Mouse (Mus musculus): ENCODE results near the gene Prdx5. TPM values are rescaled to one million over a fixed set of nuclear protein-coding genes. Genes with fewer than 3 reads are reported as not detected.

The Prdx5 gene
- polyA plus RNA-seq, 1 experiment from 2014 or later = 283 TPM

- H3K4me3 ChIP-seq (ENCODE audit: low read length) = no peak overlapping the region
- no peaks in the 10 kb centered on the region for H3K27me3 ChIP-seq (ENCODE audit: control insufficient read depth, insufficient read depth, low read depth, low read length)
- no peaks in the 10 kb centered on the region for H3K4me1 ChIP-seq (replicated peaks; ENCODE audit: control insufficient read depth, insufficient read depth, low read length)
- no peak for ATAC-seq (ENCODE audit: low read depth)
- WGBS = 78% methylated on average over 1 of the region's 1 CpGs
- H3K9me3 ChIP-seq (ENCODE audit: control insufficient read depth, low read length) = no peaks in the 10 kb centered on the region
- no peak overlapping the region for H3K9ac ChIP-seq (ENCODE audit: low read length)
- no peak overlapping the region for H3K27ac ChIP-seq (ENCODE audit: low read length)
- no peak overlapping the region for H3K4me2 ChIP-seq (ENCODE audit: low read depth, low read length)
- no peaks in the 10 kb centered on the region for H3K36me3 ChIP-seq (ENCODE audit: control insufficient read depth, insufficient read depth, low read length)
Observed at GRCm38 (mm10) chr19:6874257-6874656, 35.6 kb downstream of the Prdx5 start.

DNA sequence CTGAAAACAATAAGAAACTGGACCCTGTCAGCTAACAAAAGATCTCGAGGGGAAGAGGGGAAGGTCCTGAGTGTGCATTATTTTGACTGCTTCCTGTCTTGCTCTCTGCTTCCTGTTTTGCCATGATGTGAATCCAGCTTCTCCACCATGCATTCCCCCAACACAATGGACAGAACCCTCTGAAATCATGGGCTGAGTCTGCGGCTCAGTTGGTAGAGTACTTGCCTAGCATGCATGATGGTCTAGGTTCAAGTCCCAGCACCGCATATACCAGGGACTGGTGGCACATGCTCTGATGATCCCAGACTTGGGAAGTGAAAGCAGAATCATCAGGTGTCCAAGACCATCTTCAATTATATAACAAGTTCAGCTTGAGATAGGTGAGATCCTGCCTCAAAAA lies 37.2 kb downstream of the Prdx5 start:
- H3K4me3 ChIP-seq (ENCODE audit: low read length) = no peak overlapping the region
- no peaks in the 10 kb centered on the region for H3K4me1 ChIP-seq (replicated peaks; ENCODE audit: control insufficient read depth, insufficient read depth, low read length)
- 67% methylated on average over 3 of the region's 3 CpGs for WGBS
- H3K27me3 ChIP-seq (ENCODE audit: control insufficient read depth, insufficient read depth, low read depth, low read length) = no peaks in the 10 kb centered on the region
- ATAC-seq (ENCODE audit: low read depth) = no peak
- H3K9me3 ChIP-seq (ENCODE audit: control insufficient read depth, low read length) = no peaks in the 10 kb centered on the region
- no peak overlapping the region for H3K9ac ChIP-seq (ENCODE audit: low read length)
- no peak overlapping the region for H3K4me2 ChIP-seq (ENCODE audit: low read depth, low read length)
- H3K27ac ChIP-seq (ENCODE audit: low read length) = no peak overlapping the region
- no peaks in the 10 kb centered on the region for H3K36me3 ChIP-seq (ENCODE audit: control insufficient read depth, insufficient read depth, low read length)

DNA sequence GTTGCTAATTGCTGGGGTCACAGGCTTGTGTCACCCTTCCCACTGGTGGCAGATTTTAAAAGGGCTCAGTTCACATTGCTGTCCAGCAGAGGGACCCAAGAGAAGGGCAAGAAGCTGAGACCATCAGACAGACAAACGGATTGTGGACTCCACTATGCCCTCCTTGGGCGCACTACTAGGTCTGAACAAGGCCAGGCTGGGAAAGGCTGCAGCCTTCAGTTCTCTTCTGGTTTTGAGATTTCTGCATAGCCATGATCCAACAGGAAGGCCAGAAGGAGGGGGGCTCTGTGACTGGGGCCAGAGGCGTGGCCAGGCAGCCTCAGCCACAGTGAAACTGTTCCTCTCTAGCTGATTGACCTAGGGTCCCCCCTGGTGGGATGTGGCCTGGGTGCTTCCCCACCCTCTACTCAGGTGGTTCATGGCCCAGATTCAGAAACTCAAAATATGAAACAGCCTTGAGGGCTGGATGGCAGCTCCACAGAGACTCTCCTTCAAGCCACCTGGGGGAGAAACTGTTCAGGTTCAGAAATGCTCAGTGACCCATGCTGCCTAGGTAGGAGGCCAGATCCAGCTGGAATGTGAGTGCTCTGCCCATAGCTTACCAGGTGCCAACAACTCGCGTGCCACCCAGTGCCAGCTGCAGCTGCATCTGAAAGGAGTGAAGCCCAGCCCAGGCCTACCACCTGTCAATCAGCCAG lies 38.2 kb downstream of the Prdx5 start:
- Histone ChIP-seq H3K36me3 (ENCODE audit: control insufficient read depth, insufficient read depth, low read length) (no peaks in the 10 kb centered on the region), H3K27ac (ENCODE audit: low read length) (no peak overlapping the region)
- ATAC-seq (ENCODE audit: low read depth) = peak; percentile 34; the same call in 1 of the 2 replicates

DNA sequence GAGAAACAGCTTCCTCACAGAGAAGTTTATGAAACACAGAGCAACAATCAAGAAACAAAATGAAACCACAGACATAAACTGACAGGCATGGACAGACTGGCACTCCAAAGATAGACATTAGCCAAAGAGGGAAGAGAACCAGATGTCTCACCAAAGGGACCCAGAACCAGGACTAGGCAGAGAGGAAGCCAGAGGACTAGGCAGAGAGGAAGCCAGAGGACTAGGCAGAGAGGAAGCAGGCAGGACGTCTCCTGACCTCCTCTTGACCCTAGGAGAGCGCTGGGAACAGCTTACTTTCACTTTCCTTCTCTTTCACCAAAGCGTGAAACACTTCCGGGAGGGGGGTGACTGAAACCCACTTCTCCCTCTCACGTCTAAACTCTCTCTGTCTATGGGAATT lies 40.6 kb downstream of the Prdx5 start:
- Histone ChIP-seq H3K9me3 (ENCODE audit: control insufficient read depth, low read length) (no peaks in the 10 kb centered on the region), H3K27me3 (ENCODE audit: control insufficient read depth, insufficient read depth, low read depth, low read length) (no peaks in the 10 kb centered on the region), H3K36me3 (ENCODE audit: control insufficient read depth, insufficient read depth, low read length) (no peaks in the 10 kb centered on the region), H3K4me1 (replicated peaks; ENCODE audit: control insufficient read depth, insufficient read depth, low read length) (no peaks in the 10 kb centered on the region), H3K4me3 (ENCODE audit: low read length) (peak overlapping the region; percentile 39), H3K27ac (ENCODE audit: low read length) (no peak overlapping the region), H3K4me2 (ENCODE audit: low read depth, low read length) (peak overlapping the region; percentile 55), H3K9ac (ENCODE audit: low read length) (peak overlapping the region; percentile 33)
- WGBS = 0% methylated on average over 5 of the region's 5 CpGs
- peak; percentile 84 for ATAC-seq (ENCODE audit: low read depth)

More for the DNA sequence above, 38.2 kb downstream of the Prdx5 start:
- WGBS = 59% methylated on average over 5 of the region's 5 CpGs
- no peak overlapping the region for H3K4me2 ChIP-seq (ENCODE audit: low read depth, low read length)
- H3K4me1 ChIP-seq (replicated peaks; ENCODE audit: control insufficient read depth, insufficient read depth, low read length) = no peaks in the 10 kb centered on the region
- H3K9me3 ChIP-seq (ENCODE audit: control insufficient read depth, low read length) = no peaks in the 10 kb centered on the region
- no peaks in the 10 kb centered on the region for H3K27me3 ChIP-seq (ENCODE audit: control insufficient read depth, insufficient read depth, low read depth, low read length)
- no peak overlapping the region for H3K4me3 ChIP-seq (ENCODE audit: low read length)
- no peak overlapping the region for H3K9ac ChIP-seq (ENCODE audit: low read length)

- Histone ChIP-seq H3K9me3 (ENCODE audit: control insufficient read depth, low read length) (no peaks in the 10 kb centered on the region), H3K4me1 (replicated peaks; ENCODE audit: control insufficient read depth, insufficient read depth, low read length) (no peaks in the 10 kb centered on the region), H3K36me3 (ENCODE audit: control insufficient read depth, insufficient read depth, low read length) (no peaks in the 10 kb centered on the region), H3K27ac (ENCODE audit: low read length) (no peak overlapping the region), H3K4me3 (ENCODE audit: low read length) (no peak overlapping the region), H3K4me2 (ENCODE audit: low read depth, low read length) (no peak overlapping the region), H3K27me3 (ENCODE audit: control insufficient read depth, insufficient read depth, low read depth, low read length) (no peaks in the 10 kb centered on the region), H3K9ac (ENCODE audit: low read length) (no peak overlapping the region)
- no peak for ATAC-seq (ENCODE audit: low read depth)
- 89% methylated on average over 4 of the region's 4 CpGs for WGBS
Observed at GRCm38 (mm10) chr19:6861451-6861850, 48.5 kb downstream of the Prdx5 start.

DNA sequence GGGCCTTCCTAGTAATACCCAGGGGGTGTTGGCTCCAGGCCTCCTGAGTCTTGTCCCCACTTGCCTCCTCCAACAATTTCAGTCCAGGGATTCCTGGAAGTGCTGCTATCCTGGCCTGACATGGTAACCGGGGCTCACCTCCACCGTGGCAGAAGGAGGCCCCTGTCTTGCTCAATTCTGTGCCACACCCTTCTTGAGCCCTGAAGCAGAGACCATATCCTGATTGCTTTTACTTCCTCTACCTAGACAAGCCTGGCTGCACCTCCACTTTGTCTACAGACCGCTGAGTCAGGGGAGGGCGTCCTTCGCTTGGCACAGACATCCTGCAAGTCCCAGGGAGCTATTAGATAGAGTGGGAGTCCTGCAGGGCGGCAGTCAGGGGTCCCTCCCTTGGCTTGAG lies 49.2 kb downstream of the Prdx5 start:
- Histone ChIP-seq H3K4me2 (ENCODE audit: low read depth, low read length) (no peak overlapping the region), H3K4me3 (ENCODE audit: low read length) (no peak overlapping the region), H3K36me3 (ENCODE audit: control insufficient read depth, insufficient read depth, low read length) (no peaks in the 10 kb centered on the region), H3K27me3 (ENCODE audit: control insufficient read depth, insufficient read depth, low read depth, low read length) (no peaks in the 10 kb centered on the region), H3K4me1 (replicated peaks; ENCODE audit: control insufficient read depth, insufficient read depth, low read length) (no peaks in the 10 kb centered on the region), H3K9ac (ENCODE audit: low read length) (no peak overlapping the region), H3K27ac (ENCODE audit: low read length) (no peak overlapping the region), H3K9me3 (ENCODE audit: control insufficient read depth, low read length) (no peaks in the 10 kb centered on the region)
- no peak for ATAC-seq (ENCODE audit: low read depth)
- 78% methylated on average over 6 of the region's 6 CpGs for WGBS

DNA sequence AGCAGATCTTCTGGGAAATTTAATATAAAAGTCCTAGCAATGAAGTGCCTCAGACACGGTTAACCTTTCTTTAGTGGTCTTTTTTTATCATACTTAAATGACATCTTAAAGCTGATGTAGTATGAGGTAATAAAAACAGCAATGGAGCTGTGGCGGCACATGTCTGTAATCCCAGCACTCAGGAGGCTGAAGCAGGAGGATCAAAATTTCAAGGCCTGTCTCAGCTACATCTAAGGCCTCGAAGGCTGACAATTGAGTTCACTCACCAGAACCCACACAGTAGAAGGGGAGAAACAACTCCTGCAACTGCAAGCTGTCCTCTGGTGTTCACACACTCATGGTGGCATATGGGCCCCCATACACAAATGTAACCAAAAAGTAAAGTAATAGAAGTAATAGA lies 49.9 kb downstream of the Prdx5 start:
- no peak overlapping the region for H3K27ac ChIP-seq (ENCODE audit: low read length)
- 80% methylated on average over 3 of the region's 3 CpGs for WGBS

GRCm38 (mm10) chr19:6859032-6859651 lies 50.8 kb downstream of the Prdx5 start:
- Histone ChIP-seq H3K9ac (ENCODE audit: low read length) (no peak overlapping the region), H3K4me3 (ENCODE audit: low read length) (no peak overlapping the region), H3K4me1 (replicated peaks; ENCODE audit: control insufficient read depth, insufficient read depth, low read length) (peaks cover 6% of the 10 kb centered on the region), H3K36me3 (ENCODE audit: control insufficient read depth, insufficient read depth, low read length) (no peaks in the 10 kb centered on the region), H3K4me2 (ENCODE audit: low read depth, low read length) (no peak overlapping the region), H3K27me3 (ENCODE audit: control insufficient read depth, insufficient read depth, low read depth, low read length) (no peaks in the 10 kb centered on the region; the same call in 1 of the 2 replicates), H3K27ac (ENCODE audit: low read length) (no peak overlapping the region), H3K9me3 (ENCODE audit: control insufficient read depth, low read length) (no peaks in the 10 kb centered on the region)
- 65% methylated on average over 2 of the region's 2 CpGs for WGBS
- no peak for ATAC-seq (ENCODE audit: low read depth)

More for the DNA sequence above, 49.9 kb downstream of the Prdx5 start:
- Histone ChIP-seq H3K9ac (ENCODE audit: low read length) (no peak overlapping the region), H3K4me2 (ENCODE audit: low read depth, low read length) (no peak overlapping the region), H3K4me1 (replicated peaks; ENCODE audit: control insufficient read depth, insufficient read depth, low read length) (peaks cover 5% of the 10 kb centered on the region), H3K27me3 (ENCODE audit: control insufficient read depth, insufficient read depth, low read depth, low read length) (no peaks in the 10 kb centered on the region), H3K36me3 (ENCODE audit: control insufficient read depth, insufficient read depth, low read length) (no peaks in the 10 kb centered on the region), H3K4me3 (ENCODE audit: low read length) (no peak overlapping the region), H3K9me3 (ENCODE audit: control insufficient read depth, low read length) (no peaks in the 10 kb centered on the region)
- no peak for ATAC-seq (ENCODE audit: low read depth)

- Histone ChIP-seq H3K36me3 (ENCODE audit: control insufficient read depth, insufficient read depth, low read length) (no peaks in the 10 kb centered on the region), H3K4me1 (replicated peaks; ENCODE audit: control insufficient read depth, insufficient read depth, low read length) (peaks cover 6% of the 10 kb centered on the region), H3K9me3 (ENCODE audit: control insufficient read depth, low read length) (no peaks in the 10 kb centered on the region), H3K4me3 (ENCODE audit: low read length) (no peak within 1 kb of the TSS), H3K27me3 (ENCODE audit: control insufficient read depth, insufficient read depth, low read depth, low read length) (no peaks in the 10 kb centered on the region; the same call in 1 of the 2 replicates), H3K9ac (ENCODE audit: low read length) (no peak within 1 kb of the TSS), H3K27ac (ENCODE audit: low read length) (no peak within 1 kb of the TSS), H3K4me2 (ENCODE audit: low read depth, low read length) (no peak within 1 kb of the TSS)
- 61% methylated on average over 7 of the region's 7 CpGs for WGBS
- no peak for ATAC-seq (ENCODE audit: low read depth)
Observed at GRCm38 (mm10) chr19:6858031-6858430, 51.9 kb downstream of the Prdx5 start, which contains the start of gene Ccdc88b. Gene Ccdc88b, minus strand, starts transcription at chr19:6858211.

All from lung, embryonic 16.5 days (tissue).